28 mouse cellular contexts compared by ENCODE assay signal in the genomic region with DNA sequence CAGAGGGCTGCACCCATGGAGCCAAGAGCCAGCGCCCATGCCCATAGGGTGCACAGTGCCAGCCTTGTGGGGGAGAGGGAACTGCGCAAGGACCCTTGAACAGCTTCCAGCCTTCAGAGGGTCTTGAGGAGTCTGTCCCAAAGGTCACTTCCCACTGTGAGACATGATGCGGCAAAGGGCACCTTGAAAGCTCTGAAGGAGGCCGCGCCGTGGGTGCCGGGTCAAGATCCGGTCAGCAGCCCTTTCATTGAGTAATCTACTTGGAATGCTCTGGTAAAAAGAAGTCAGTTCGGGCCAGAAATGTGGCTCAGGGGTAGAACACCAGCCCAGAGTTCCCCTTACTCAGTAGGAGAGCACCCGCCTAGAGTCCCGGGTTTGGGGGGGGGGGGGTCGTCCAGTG. TPM values are rescaled to one million over a fixed set of nuclear protein-coding genes. Genes with fewer than 3 reads are reported as not detected.
DNase-seq lines count a peak whose midpoint lies in the region; ATAC-seq and TF ChIP-seq lines count a peak whose summit lies in the region.
"Had no signal": no experiment of that assay in that cellular context is flagged by ENCODE, and none has a peak within 500 bp of the region (broad histone marks: within the 10 kb centered on the region; RNA-seq: fewer than 3 reads in every experiment).

No protein-coding gene starts in this region.

- 84% methylated on average over 12 of the region's 12 CpGs for WGBS in kidney, embryonic 16.5 days
- 91% methylated on average over 11 of the region's 12 CpGs for WGBS in kidney, embryonic 15.5 days

- no peak overlapping the region for H3K27ac ChIP-seq in kidney, embryonic 16.5 days (ENCODE audit: low read length)
- no peak overlapping the region for H3K27ac ChIP-seq in kidney, embryonic 15.5 days
- H3K27ac ChIP-seq in brown adipose tissue, adult 24 weeks (replicated peaks; ENCODE audit: low read depth, low read length), result peak overlapping the region; percentile 92
- H3K27ac ChIP-seq in left cerebral cortex, adult 2 months, result no peak overlapping the region
- H3K27ac ChIP-seq: embryonic facial prominence, embryonic 10.5 days; embryonic facial prominence, embryonic 13.5 days; forebrain, embryonic 12.5 days; forebrain, embryonic 15.5 days; hindbrain, embryonic 12.5 days had no signal

- ATAC-seq in kidney, embryonic 16.5 days (ENCODE audit: low FRiP score, low TSS enrichment), result no peak
- ATAC-seq in kidney, embryonic 15.5 days (replicated peaks; ENCODE audit: low FRiP score), result no peak
- ATAC-seq: CD4-positive, CD25-positive, alpha-beta regulatory T cell, adult 4 months; forebrain, embryonic 15.5 days; hindbrain, embryonic 16.5 days had no signal

- no peaks in the 10 kb centered on the region for H3K9me3 ChIP-seq in kidney, embryonic 16.5 days (ENCODE audit: low read length)
- no peaks in the 10 kb centered on the region for H3K9me3 ChIP-seq in kidney, embryonic 15.5 days (replicated peaks)
- H3K9me3 ChIP-seq: embryonic facial prominence, embryonic 10.5 days; embryonic facial prominence, embryonic 13.5 days; forebrain, embryonic 12.5 days; forebrain, embryonic 15.5 days; hindbrain, embryonic 12.5 days had no signal

- intact Hi-C loops in left cerebral cortex, adult 2 months (cut with DNase I), result no loop called here

- H3K9ac ChIP-seq in kidney, embryonic 16.5 days (replicated peaks; ENCODE audit: low read length), result no peak overlapping the region
- no peak overlapping the region for H3K9ac ChIP-seq in kidney, embryonic 15.5 days
- H3K9ac ChIP-seq: embryonic facial prominence, embryonic 13.5 days; forebrain, embryonic 12.5 days; forebrain, embryonic 15.5 days; hindbrain, embryonic 12.5 days had no signal

- TF ChIP-seq CTCF in left cerebral cortex, adult 2 months (IDR thresholded peaks at IDR 0.05), result no peak

- H3K36me3 ChIP-seq in kidney, embryonic 16.5 days (ENCODE audit: insufficient read depth, low read length), result no peaks in the 10 kb centered on the region
- no peaks in the 10 kb centered on the region for H3K36me3 ChIP-seq in kidney, embryonic 15.5 days
- H3K36me3 ChIP-seq: embryonic facial prominence, embryonic 10.5 days; embryonic facial prominence, embryonic 13.5 days; forebrain, embryonic 12.5 days; forebrain, embryonic 15.5 days; hindbrain, embryonic 12.5 days had no signal

- H3K27me3 ChIP-seq in kidney, embryonic 16.5 days (ENCODE audit: insufficient read depth, low read length), result no peaks in the 10 kb centered on the region
- peaks cover 10% of the 10 kb centered on the region for H3K27me3 ChIP-seq in kidney, embryonic 15.5 days

- H3K4me1 ChIP-seq in kidney, embryonic 16.5 days (ENCODE audit: insufficient read depth, low read length), result peaks cover 2% of the 10 kb centered on the region; the same call in 1 of the 2 replicates
- H3K4me1 ChIP-seq in kidney, embryonic 15.5 days, result peaks cover 6% of the 10 kb centered on the region; the same call in 1 of the 2 replicates
- H3K4me1 ChIP-seq in brown adipose tissue, adult 24 weeks (ENCODE audit: control insufficient read depth, insufficient read depth, insufficient read length, low read length), result peaks cover 9% of the 10 kb centered on the region
- H3K4me1 ChIP-seq: forebrain, embryonic 15.5 days; hindbrain, embryonic 12.5 days had no signal

- no peak overlapping the region for H3K4me3 ChIP-seq in kidney, embryonic 16.5 days (ENCODE audit: low read length)
- H3K4me3 ChIP-seq in kidney, embryonic 15.5 days (replicated peaks), result no peak overlapping the region
- no peak overlapping the region for H3K4me3 ChIP-seq in brown adipose tissue, adult 24 weeks (ENCODE audit: insufficient read depth, low read depth, low read length)
- no peak overlapping the region for H3K4me3 ChIP-seq in left cerebral cortex, adult 2 months
- H3K4me3 ChIP-seq: embryonic facial prominence, embryonic 10.5 days; embryonic facial prominence, embryonic 13.5 days; erythroblast, embryonic 14.5 days; forebrain, embryonic 12.5 days; forebrain, embryonic 15.5 days; hindbrain, embryonic 12.5 days had no signal

- DNase-seq in kidney, adult 18-20 months, result peak; percentile 55
- DNase-seq in kidney, adult 9 months, result peak; percentile 84
- DNase-seq in kidney, postnatal 25 days, result peak; percentile 32 to 75
- DNase-seq in left cerebral cortex, adult 2 months (ENCODE audit: extremely low spot score in 1 of 2, low spot score in 2 of 2), result no peak
- DNase-seq in cerebellum, adult 9-11 months, result no peak
- DNase-seq: adrenal gland, postnatal 36 days; cerebellum, adult 11 months; cerebellum, adult 2 months; cerebellum, postnatal 10 days; cerebellum, postnatal 36 days; embryo, embryonic 11 days; gastrocnemius, postnatal 10 days; heart, adult 11 months had no signal

- no peak overlapping the region for H3K4me2 ChIP-seq in kidney, embryonic 16.5 days (replicated peaks; ENCODE audit: low read depth, low read length)
- H3K4me2 ChIP-seq in kidney, embryonic 15.5 days, result no peak overlapping the region
- H3K4me2 ChIP-seq: embryonic facial prominence, embryonic 13.5 days; forebrain, embryonic 12.5 days; forebrain, embryonic 15.5 days; heart, embryonic 11.5 days; hindbrain, embryonic 12.5 days had no signal

RNA-seq across cellular contexts. Expression of a gene that starts 24.1 kb away (rescaled TPM):
- polyA plus RNA-seq in kidney, embryonic 16.5 days (2015; fragmentation: Nextera tagmentation; extraction: Ambion mirVana), result 8.3 and 8.5 TPM in 2 replicates
- 7.3 and 7.4 TPM in 2 replicates for polyA plus RNA-seq in kidney, embryonic 15.5 days (2015; fragmentation: Nextera tagmentation; extraction: Ambion mirVana)
- polyA plus RNA-seq in brown adipose tissue, adult 24 weeks (2012; ENCODE audit: insufficient read depth, insufficient read length, missing spikeins), result 174 and 262 TPM in 2 replicates
- total RNA-seq in left cerebral cortex, adult 2 months (2021), result 1 to 10 TPM; 3.7 to 3.8 TPM
- total RNA-seq: hematopoietic stem cell, adult 5-6 weeks; MEL had no signal
- polyA plus RNA-seq: C2C12 had no signal

RNA-seq across cellular contexts. Expression of a gene that starts 35.7 kb away (rescaled TPM):
- polyA plus RNA-seq in kidney, embryonic 16.5 days (2015; fragmentation: Nextera tagmentation; extraction: Ambion mirVana), result 26.3 and 27.0 TPM in 2 replicates
- polyA plus RNA-seq in kidney, embryonic 15.5 days (2015; fragmentation: Nextera tagmentation; extraction: Ambion mirVana), result 25.5 and 26.8 TPM in 2 replicates
- 7.5 and 8.2 TPM in 2 replicates for polyA plus RNA-seq in brown adipose tissue, adult 24 weeks (2012; ENCODE audit: insufficient read depth, insufficient read length, missing spikeins)
- total RNA-seq in left cerebral cortex, adult 2 months (2021), result 10 to 100 TPM; 26.1 to 27.0 TPM

RNA-seq across cellular contexts. Expression of a gene that starts 35.7 kb away (rescaled TPM):
- polyA plus RNA-seq in kidney, embryonic 16.5 days (2015; fragmentation: Nextera tagmentation; extraction: Ambion mirVana), result 7.6 and 8.6 TPM in 2 replicates
- 9.2 and 10.9 TPM in 2 replicates for polyA plus RNA-seq in kidney, embryonic 15.5 days (2015; fragmentation: Nextera tagmentation; extraction: Ambion mirVana)
- 1.1 TPM in 1 of 2 replicates, not detected in the other for polyA plus RNA-seq in brown adipose tissue, adult 24 weeks (2012; ENCODE audit: insufficient read depth, insufficient read length, missing spikeins)
- total RNA-seq in left cerebral cortex, adult 2 months (2021), result 10 to 100 TPM; 26.8 to 30.8 TPM
- polyA plus RNA-seq: CD4-positive, CD25-positive, alpha-beta regulatory T cell, adult 4 months; erythroblast, embryonic 14.5 days had no signal

RNA-seq across cellular contexts. Expression of a gene that starts 49.0 kb away (rescaled TPM):
- 134 and 139 TPM in 2 replicates for polyA plus RNA-seq in kidney, embryonic 16.5 days (2015; fragmentation: Nextera tagmentation; extraction: Ambion mirVana)
- 121 and 137 TPM in 2 replicates for polyA plus RNA-seq in kidney, embryonic 15.5 days (2015; fragmentation: Nextera tagmentation; extraction: Ambion mirVana)
- polyA plus RNA-seq in brown adipose tissue, adult 24 weeks (2012; ENCODE audit: insufficient read depth, insufficient read length, missing spikeins), result 28.3 and 31.3 TPM in 2 replicates
- total RNA-seq in left cerebral cortex, adult 2 months (2021), result 10 to 100 TPM; 53.4 to 57.3 TPM

RNA-seq across cellular contexts. Expression of a gene that starts 49.8 kb away (rescaled TPM):
- 33.3 and 38.7 TPM in 2 replicates for polyA plus RNA-seq in kidney, embryonic 16.5 days (2015; fragmentation: Nextera tagmentation; extraction: Ambion mirVana)
- 30.9 and 36.7 TPM in 2 replicates for polyA plus RNA-seq in kidney, embryonic 15.5 days (2015; fragmentation: Nextera tagmentation; extraction: Ambion mirVana)
- polyA plus RNA-seq in brown adipose tissue, adult 24 weeks (2012; ENCODE audit: insufficient read depth, insufficient read length, missing spikeins), result 14.3 and 21.1 TPM in 2 replicates
- total RNA-seq in left cerebral cortex, adult 2 months (2021), result 10 to 100 TPM; 38.6 to 41.7 TPM

Comparison
In these comparisons a context has a peak if more than half of its experiments do, and no peak if none do; other contexts are left out.
1. DNase-seq: peak in kidney, adult 18-20 months (single experiment), kidney, adult 9 months (single experiment) and kidney, postnatal 25 days (2 of 2); none in left cerebral cortex, adult 2 months (0 of 2) and cerebellum, adult 9-11 months (single experiment).
2. RNA of a gene that starts 24.1 kb away (polyA plus RNA-seq): 174 to 262 TPM in brown adipose tissue, adult 24 weeks; 8.3 to 8.5 TPM in kidney, embryonic 16.5 days and 7.3 to 7.4 TPM in kidney, embryonic 15.5 days; every median in the first group is over 10 times any median in the second.